Mouse (Mus musculus): ENCODE results near the gene Trim11. TPM values are rescaled to one million over a fixed set of nuclear protein-coding genes. Genes with fewer than 3 reads are reported as not detected.

Trim11 gene
- polyA plus RNA-seq, 1 experiment = 93.7 TPM

GRCm38 (mm10) chr11:58953351-58954169 lies 24.3 kb upstream of the Trim11 start:
- TF ChIP-seq GATA1 (IDR thresholded peaks at IDR 0.05; ENCODE audit: low read length) = no peak

GRCm38 (mm10) chr11:58954420-58955142 lies 23.3 kb upstream of the Trim11 start, which contains the start of the genes Hist3h2a and Trim17:
TSS of gene Hist3h2a (plus strand) at chr11:58954685.
TSS of gene Trim17 (plus strand) at chr11:58954685.
- no peak for TF ChIP-seq GATA1 (IDR thresholded peaks at IDR 0.05; ENCODE audit: low read length)

- no peak for TF ChIP-seq GATA1 (IDR thresholded peaks at IDR 0.05; ENCODE audit: low read length)
Observed at GRCm38 (mm10) chr11:58955143-58955867, 22.6 kb upstream of the Trim11 start.

GRCm38 (mm10) chr11:58955868-58956257 lies 22.0 kb upstream of the Trim11 start:
- no peak for TF ChIP-seq GATA1 (IDR thresholded peaks at IDR 0.05; ENCODE audit: low read length)

- no peak for TF ChIP-seq GATA1 (IDR thresholded peaks at IDR 0.05; ENCODE audit: low read length)
Observed at GRCm38 (mm10) chr11:58957226-58957914, 20.5 kb upstream of the Trim11 start.

GRCm38 (mm10) chr11:58958536-58958935 lies 19.4 kb upstream of the Trim11 start:
- TF ChIP-seq GATA1 (IDR thresholded peaks at IDR 0.05; ENCODE audit: low read length) = no peak

GRCm38 (mm10) chr11:58959186-58959825 lies 18.6 kb upstream of the Trim11 start:
- TF ChIP-seq GATA1 (IDR thresholded peaks at IDR 0.05; ENCODE audit: low read length) = no peak

GRCm38 (mm10) chr11:58959921-58960465 lies 17.9 kb upstream of the Trim11 start:
- TF ChIP-seq GATA1 (IDR thresholded peaks at IDR 0.05; ENCODE audit: low read length) = no peak

GRCm38 (mm10) chr11:58961364-58962177 lies 16.3 kb upstream of the Trim11 start:
- TF ChIP-seq GATA1 (IDR thresholded peaks at IDR 0.05; ENCODE audit: low read length) = no peak

GRCm38 (mm10) chr11:58963543-58963942 lies 14.3 kb upstream of the Trim11 start:
- TF ChIP-seq GATA1 (IDR thresholded peaks at IDR 0.05; ENCODE audit: low read length) = no peak

- TF ChIP-seq GATA1 (IDR thresholded peaks at IDR 0.05; ENCODE audit: low read length) = no peak
Observed at GRCm38 (mm10) chr11:58964216-58964615, 13.7 kb upstream of the Trim11 start.

GRCm38 (mm10) chr11:58965001-58965760 lies 12.7 kb upstream of the Trim11 start:
- no peak for TF ChIP-seq GATA1 (IDR thresholded peaks at IDR 0.05; ENCODE audit: low read length)

GRCm38 (mm10) chr11:58967346-58967745 lies 10.5 kb upstream of the Trim11 start:
- no peak for TF ChIP-seq GATA1 (IDR thresholded peaks at IDR 0.05; ENCODE audit: low read length)
